Mouse (Mus musculus): ENCODE measurements around the gene Gm28635. TPM values are rescaled to one million over a fixed set of nuclear protein-coding genes. Genes with fewer than 3 reads are reported as not detected.

Gm28635 gene
- total and polyA plus RNA-seq, 3 experiments = not detected

DNA sequence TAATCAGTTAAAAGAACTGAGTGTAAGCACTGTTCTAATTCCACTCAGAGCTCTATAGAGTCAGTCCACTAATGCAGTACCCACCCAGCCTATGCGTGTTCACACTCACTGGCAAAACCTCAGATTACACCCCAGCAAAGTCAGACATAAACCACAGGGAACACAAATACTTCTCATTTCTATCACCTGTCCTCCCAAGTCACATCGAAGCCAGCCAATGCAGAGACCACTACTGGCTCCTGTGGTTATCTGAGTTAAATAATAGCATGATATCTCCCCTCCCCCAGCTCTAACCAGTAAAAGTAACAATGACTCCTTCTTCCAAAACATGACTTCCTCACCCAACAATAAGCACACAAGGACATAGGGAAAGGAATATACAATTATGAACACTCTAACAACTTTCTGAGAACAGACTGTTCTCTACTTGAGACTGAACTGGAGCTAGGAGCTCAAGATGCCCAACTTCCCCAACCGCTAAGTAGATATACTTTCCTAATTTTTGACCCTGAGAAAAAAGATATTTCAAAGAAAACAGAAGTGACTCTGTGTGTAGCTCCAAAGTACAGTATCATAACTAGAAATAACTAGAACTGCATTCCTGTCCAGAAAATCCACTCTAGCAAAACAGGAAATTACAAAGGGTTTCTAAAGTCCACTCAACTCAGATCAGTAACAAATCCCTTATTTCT, 54.3 kb downstream of the Gm28635 start:
- H3K9ac ChIP-seq (ENCODE audit: insufficient read depth, low read depth) = no peak overlapping the region
- TF ChIP-seq ETS1 (conservative IDR thresholded peaks at IDR 0.05; ENCODE audit: low read depth, low read length) (no peak), JUN (IDR thresholded peaks at IDR 0.05; ENCODE audit: insufficient read depth, low read depth, low read length) (no peak), ELF1 (IDR thresholded peaks at IDR 0.05; ENCODE audit: low read depth, low read length) (no peak), E2F4 (IDR thresholded peaks at IDR 0.05; ENCODE audit: insufficient replicate concordance, low read depth, low read length) (no peak), HCFC1 (IDR thresholded peaks at IDR 0.05; ENCODE audit: low read depth, low read length) (no peak), POLR2A (IDR thresholded peaks at IDR 0.05; ENCODE audit: low read depth, low read length) (no peak), USF2 (conservative IDR thresholded peaks at IDR 0.05; ENCODE audit: low read depth, low read length) (no peak), MEF2A (IDR thresholded peaks at IDR 0.05; ENCODE audit: borderline replicate concordance, low read depth, low read length) (no peak), KAT2A (IDR thresholded peaks at IDR 0.05; ENCODE audit: insufficient replicate concordance, low read length) (no peak), IRF4 (IDR thresholded peaks at IDR 0.05; ENCODE audit: low read depth, low read length) (no peak), ZMIZ1 (IDR thresholded peaks at IDR 0.05; ENCODE audit: low read depth, low read length) (no peak), NRF1 (IDR thresholded peaks at IDR 0.05; ENCODE audit: low read depth, low read length) (no peak), TBP (conservative IDR thresholded peaks at IDR 0.05; ENCODE audit: low read depth, low read length) (no peak), RCOR1 (conservative IDR thresholded peaks at IDR 0.05; ENCODE audit: low read depth, low read length) (no peak), USF1 (IDR thresholded peaks at IDR 0.05; ENCODE audit: low read depth, low read length) (no peak), MXI1 (IDR thresholded peaks at IDR 0.05; ENCODE audit: low read depth, low read length) (no peak), PAX5 (IDR thresholded peaks at IDR 0.05; ENCODE audit: low read length) (no peak), CHD1 (IDR thresholded peaks at IDR 0.05; ENCODE audit: low read depth, low read length) (no peak), SMC3 (IDR thresholded peaks at IDR 0.05; ENCODE audit: low read depth, low read length) (no peak)
- DNase-seq (ENCODE audit: extremely low read depth) = no peak
- peaks cover 4 to 13% of the 10 kb centered on the region in 2 experiments; a peak in 3 of 4 replicates for H3K4me1 ChIP-seq (ENCODE audit: control insufficient read depth in 1 of 2, insufficient read depth in 2 of 2)
- in situ Hi-C loops (cut with MboI; ENCODE audit: low pct_ligation_motif_present, low pct_unique_long_range_greater_than_20kb, low sequenced_read_pairs) = no loop called here
- H3K79me2 ChIP-seq (replicated peaks; ENCODE audit: control insufficient read depth, extremely low read depth, insufficient read depth, poor library complexity, severe bottlenecking) = no peaks in the 10 kb centered on the region
- H3K36me3 ChIP-seq (replicated peaks in 1 of 2; ENCODE audit: control insufficient read depth in 1 of 2, insufficient read depth in 1 of 2, low read length in 1 of 2) = peaks cover 0 to 5% of the 10 kb centered on the region in 2 experiments
- H3K4me2 ChIP-seq (ENCODE audit: insufficient read depth, low read depth, poor library complexity, severe bottlenecking) = no peak overlapping the region
- H3K27me3 ChIP-seq (replicated peaks) = no peaks in the 10 kb centered on the region
- no peak overlapping the region for H3K27ac ChIP-seq (ENCODE audit: insufficient read depth, low read depth)
- peaks cover 2% of the 10 kb centered on the region for H3K9me3 ChIP-seq (replicated peaks; ENCODE audit: low read length)
- H3K4me3 ChIP-seq (replicated peaks in 1 of 3; ENCODE audit: low read depth in 2 of 3, low read length in 2 of 3, poor library complexity in 1 of 3) = no peak overlapping the region
- dilution Hi-C loops (cut with MboI; ENCODE audit: extremely low pct_ligation_motif_present, extremely low pct_unique_long_range_greater_than_20kb, low sequenced_read_pairs) = no loop called here

- TF ChIP-seq EP300 (IDR thresholded peaks at IDR 0.05; ENCODE audit: low read length) (no peak), GABPA (IDR thresholded peaks at IDR 0.05; ENCODE audit: insufficient replicate concordance, low read depth, low read length) (no peak), MXI1 (IDR thresholded peaks at IDR 0.05; ENCODE audit: low read depth, low read length) (no peak), ETS1 (conservative IDR thresholded peaks at IDR 0.05; ENCODE audit: low read depth, low read length) (no peak), MAX (IDR thresholded peaks at IDR 0.05; ENCODE audit: low read length) (no peak), E2F4 (IDR thresholded peaks at IDR 0.05; ENCODE audit: insufficient replicate concordance, low read depth, low read length) (no peak), UBTF (IDR thresholded peaks at IDR 0.05; ENCODE audit: low read depth, low read length) (no peak), POLR2AphosphoS2 (IDR thresholded peaks at IDR 0.05; ENCODE audit: low read depth, low read length) (no peak), CHD2 (IDR thresholded peaks at IDR 0.05; ENCODE audit: low read length) (no peak), POLR2A (IDR thresholded peaks at IDR 0.05; ENCODE audit: low read depth, low read length) (no peak), CTCF (conservative IDR thresholded peaks at IDR 0.05 in 1 of 2, IDR thresholded peaks at IDR 0.05 in 1 of 2; ENCODE audit: low read depth in 2 of 2, low read length in 2 of 2) (no peak), RCOR1 (conservative IDR thresholded peaks at IDR 0.05; ENCODE audit: low read depth, low read length) (no peak), NRF1 (IDR thresholded peaks at IDR 0.05; ENCODE audit: low read depth, low read length) (no peak), USF2 (conservative IDR thresholded peaks at IDR 0.05; ENCODE audit: low read depth, low read length) (no peak), ZNF384 (IDR thresholded peaks at IDR 0.05; ENCODE audit: low read depth, low read length) (no peak), KAT2A (IDR thresholded peaks at IDR 0.05; ENCODE audit: insufficient replicate concordance, low read length) (no peak), MAZ (IDR thresholded peaks at IDR 0.05; ENCODE audit: low read depth, low read length) (no peak), MAFK (IDR thresholded peaks at IDR 0.05; ENCODE audit: insufficient replicate concordance, low read length) (no peak)
- Histone ChIP-seq H3K4me1 (ENCODE audit: control insufficient read depth in 1 of 2, insufficient read depth in 2 of 2) (peaks cover 4 to 18% of the 10 kb centered on the region in 2 experiments; a peak in 3 of 4 replicates), H3K27me3 (replicated peaks) (no peaks in the 10 kb centered on the region), H3K27ac (ENCODE audit: insufficient read depth, low read depth) (no peak overlapping the region), H3K9ac (ENCODE audit: insufficient read depth, low read depth) (no peak overlapping the region), H3K36me3 (replicated peaks in 1 of 2; ENCODE audit: control insufficient read depth in 1 of 2, insufficient read depth in 1 of 2, low read length in 1 of 2) (peaks cover 0 to 5% of the 10 kb centered on the region in 2 experiments), H3K9me3 (replicated peaks; ENCODE audit: low read length) (peaks cover 2% of the 10 kb centered on the region), H3K4me3 (replicated peaks in 1 of 3; ENCODE audit: low read depth in 2 of 3, low read length in 2 of 3, poor library complexity in 1 of 3) (no peak overlapping the region), H3K79me2 (replicated peaks; ENCODE audit: control insufficient read depth, extremely low read depth, insufficient read depth, poor library complexity, severe bottlenecking) (no peaks in the 10 kb centered on the region), H3K4me2 (ENCODE audit: insufficient read depth, low read depth, poor library complexity, severe bottlenecking) (no peak overlapping the region)
- dilution Hi-C loops (cut with MboI; ENCODE audit: extremely low pct_ligation_motif_present, extremely low pct_unique_long_range_greater_than_20kb, low sequenced_read_pairs) (no loop called here), in situ Hi-C loops (cut with MboI; ENCODE audit: low pct_ligation_motif_present, low pct_unique_long_range_greater_than_20kb, low sequenced_read_pairs) (no loop called here)
- no peak for DNase-seq (ENCODE audit: extremely low read depth)
Measured at GRCm38 (mm10) chr2:84622668-84623067, 55.2 kb downstream of the Gm28635 start.

Data from CH12.LX (cell line).